Mouse (Mus musculus) urinary bladder, adult 2 months (tissue): Measurements from ENCODE around the gene Nop14. TPM values are rescaled to one million over a fixed set of nuclear protein-coding genes. Genes with fewer than 3 reads are reported as not detected.

Experiments used
- DNase-seq: peaks from one replicate; pipeline ENCODE4 v3.0.0; 2022; ENCODE audit warnings: low spot score
- polyA plus RNA-seq: library from polyadenylated mRNA; depleted of rRNA; stranded (reverse); fragments of >200 nt; gene quantifications from 2 replicates; pipeline ENCODE4 v1.2.3, GENCODE M21; 2012; rRNA removed

The Nop14 gene
- polyA plus RNA-seq: 20.0 and 22.9 TPM in 2 replicates

GRCm38 (mm10) chr5:34659686-34660590, at the start of gene Nop14, which contains the start of gene Grk4:
Gene Nop14 (minus strand): TSS chr5:34660148.
Gene Grk4 (plus strand): TSS chr5:34660379.
- DNase-seq: peak; percentile 95

- DNase-seq: no peak
These were observed 48.5 kb upstream of the Nop14 start for GRCm38 (mm10) chr5:34708436-34708835.

- no peak for DNase-seq
These were observed 35.6 kb upstream of the Nop14 start for GRCm38 (mm10) chr5:34695521-34695920.

DNA sequence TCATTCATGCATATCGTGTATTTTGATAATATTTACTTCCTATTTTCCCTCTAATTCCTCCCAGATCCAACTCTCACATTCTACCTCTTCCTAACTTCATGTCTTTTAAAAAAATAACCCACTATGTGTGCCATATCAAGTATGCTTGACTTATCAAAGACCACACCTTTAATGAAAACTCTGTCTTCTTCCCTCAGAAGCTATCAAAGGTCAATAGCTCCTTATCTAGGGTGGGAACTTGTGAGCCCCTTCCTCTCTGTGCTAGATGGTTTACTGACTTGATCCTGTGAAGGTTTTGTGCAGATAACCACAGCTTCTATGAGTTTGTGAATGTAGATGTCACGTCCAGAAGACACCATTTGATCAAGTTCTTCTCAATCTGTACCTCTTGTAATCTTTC, 32.8 kb upstream of the Nop14 start:
- DNase-seq: no peak

DNA sequence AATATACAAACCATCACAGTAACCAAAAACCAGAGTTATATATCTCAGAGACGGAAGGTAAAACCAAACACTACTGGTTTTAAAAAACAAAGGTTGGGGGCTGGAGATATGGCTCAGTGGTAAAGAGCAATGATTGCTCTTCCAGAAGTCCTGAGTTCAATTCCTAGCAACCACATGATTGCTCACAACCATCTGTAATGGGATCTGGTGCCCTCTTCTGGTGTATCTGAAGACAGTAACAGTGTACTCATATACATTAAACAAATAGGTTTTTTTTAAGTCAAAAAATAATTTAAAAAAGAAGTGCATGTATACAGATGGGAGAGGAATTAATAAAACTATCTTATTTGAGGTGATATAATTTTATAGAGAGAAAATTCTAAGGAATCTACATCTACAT, 29.9 kb upstream of the Nop14 start:
- no peak for DNase-seq

- no peak for DNase-seq
These were observed 10.3 kb upstream of the Nop14 start for GRCm38 (mm10) chr5:34670280-34670679.

GRCm38 (mm10) chr5:34669493-34669892, 9.5 kb upstream of the Nop14 start:
- DNase-seq: no peak

GRCm38 (mm10) chr5:34663231-34663630, 3.3 kb upstream of the Nop14 start:
- DNase-seq: no peak

GRCm38 (mm10) chr5:34661909-34662308, 2.0 kb upstream of the Nop14 start:
- DNase-seq: no peak

- DNase-seq: no peak
These were observed 713 bp upstream of the Nop14 start for GRCm38 (mm10) chr5:34660591-34661130.

GRCm38 (mm10) chr5:34657556-34657955, 2.4 kb downstream of the Nop14 start:
- DNase-seq: no peak

- DNase-seq: no peak
These were observed 5.1 kb downstream of the Nop14 start for GRCm38 (mm10) chr5:34654881-34655280.

DNA sequence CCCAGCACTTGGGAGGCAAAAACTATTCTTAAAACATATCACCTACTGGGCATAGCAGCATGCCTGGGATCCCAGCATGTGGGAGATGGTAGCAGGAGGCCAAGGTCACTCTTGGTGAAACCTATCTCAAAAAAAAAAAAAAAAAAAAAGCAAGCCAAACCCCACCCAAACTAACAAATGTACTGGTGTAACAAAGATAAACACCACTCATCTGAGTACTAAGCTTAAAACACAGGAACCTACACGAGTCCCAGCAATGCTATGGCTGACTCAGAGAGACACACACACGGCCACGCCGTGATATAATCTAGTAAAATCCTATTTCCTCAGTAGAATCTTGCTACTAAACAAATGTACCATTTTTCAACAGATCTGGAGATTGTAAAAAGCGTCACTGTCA, 7.0 kb downstream of the Nop14 start:
- no peak for DNase-seq

GRCm38 (mm10) chr5:34647581-34647980, 12.4 kb downstream of the Nop14 start:
- DNase-seq: no peak

DNA sequence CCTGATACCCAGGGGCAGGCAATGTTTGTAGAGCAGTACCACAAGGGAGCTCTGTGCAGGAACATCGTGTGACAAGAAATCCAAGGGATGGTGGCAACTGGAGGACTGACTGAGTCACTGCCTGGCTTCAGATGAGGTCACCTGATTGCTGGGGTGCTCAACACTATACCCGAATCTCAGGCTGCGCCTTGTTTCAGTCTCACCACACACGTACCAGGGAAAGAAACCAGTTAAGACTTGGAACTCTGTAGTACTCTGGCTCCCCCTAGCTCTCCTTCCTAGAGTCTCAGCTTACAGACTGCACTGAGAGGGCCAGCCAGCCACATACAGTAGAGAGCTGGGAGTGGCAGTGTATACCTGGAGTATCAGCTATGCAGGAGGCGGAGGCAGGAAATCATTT, 17.0 kb downstream of the Nop14 start:
- DNase-seq: no peak

GRCm38 (mm10) chr5:34641991-34642390, 18.0 kb downstream of the Nop14 start:
- no peak for DNase-seq

- no peak for DNase-seq
These were observed 22.3 kb downstream of the Nop14 start for GRCm38 (mm10) chr5:34637591-34638156.

- peak; percentile 53 for DNase-seq
These were observed 23.3 kb downstream of the Nop14 start, which contains the start of gene Mfsd10 for GRCm38 (mm10) chr5:34636481-34637287. Gene Mfsd10 (minus strand): TSS chr5:34637212.

- DNase-seq: no peak
These were observed 24.2 kb downstream of the Nop14 start for GRCm38 (mm10) chr5:34635665-34636192.

DNA sequence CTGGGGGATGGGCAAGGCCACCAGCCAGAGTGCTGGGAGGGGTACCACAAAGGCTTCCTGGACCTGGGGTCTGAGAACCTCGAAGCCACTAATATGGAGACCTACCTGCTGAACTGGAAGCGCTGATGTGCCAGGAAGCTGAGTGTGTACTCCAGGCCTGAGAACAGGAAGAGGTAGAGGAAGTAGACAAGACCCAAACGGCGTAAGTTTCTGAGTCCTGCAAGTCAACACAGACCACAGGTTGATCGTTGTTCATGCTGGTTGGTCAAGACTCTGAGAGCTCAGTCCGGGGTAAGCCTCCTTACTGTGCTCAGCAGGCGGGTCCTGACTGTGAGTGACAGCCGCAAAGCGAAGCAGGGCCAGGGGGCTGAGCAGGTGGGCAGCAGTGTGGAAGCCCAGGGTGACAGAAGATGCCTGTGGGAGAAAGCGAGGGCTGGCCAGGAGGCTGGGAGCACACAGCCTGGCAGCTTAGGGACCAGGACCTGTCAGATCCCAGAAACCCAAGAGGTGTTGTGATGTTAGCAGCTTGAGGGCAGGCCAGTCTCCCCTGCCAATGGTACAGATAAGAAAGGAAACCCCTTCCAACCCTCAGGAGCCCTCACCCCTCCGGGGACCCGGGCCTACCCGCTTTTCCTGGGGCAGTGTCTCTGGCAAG, 25.1 kb downstream of the Nop14 start:
- no peak for DNase-seq

- DNase-seq: no peak
These were observed 26.3 kb downstream of the Nop14 start for GRCm38 (mm10) chr5:34633641-34634040.
